Mouse (Mus musculus): ENCODE measurements around the gene Guk1. TPM values are rescaled to one million over a fixed set of nuclear protein-coding genes. Genes with fewer than 3 reads are reported as not detected.
A peak's percentile ranks its signal among the peaks of the same experiment; 100 is the strongest.

The Guk1 gene
- total RNA-seq, 2 experiments from 2014 or later, result 79.4 to 83.8 TPM

DNA sequence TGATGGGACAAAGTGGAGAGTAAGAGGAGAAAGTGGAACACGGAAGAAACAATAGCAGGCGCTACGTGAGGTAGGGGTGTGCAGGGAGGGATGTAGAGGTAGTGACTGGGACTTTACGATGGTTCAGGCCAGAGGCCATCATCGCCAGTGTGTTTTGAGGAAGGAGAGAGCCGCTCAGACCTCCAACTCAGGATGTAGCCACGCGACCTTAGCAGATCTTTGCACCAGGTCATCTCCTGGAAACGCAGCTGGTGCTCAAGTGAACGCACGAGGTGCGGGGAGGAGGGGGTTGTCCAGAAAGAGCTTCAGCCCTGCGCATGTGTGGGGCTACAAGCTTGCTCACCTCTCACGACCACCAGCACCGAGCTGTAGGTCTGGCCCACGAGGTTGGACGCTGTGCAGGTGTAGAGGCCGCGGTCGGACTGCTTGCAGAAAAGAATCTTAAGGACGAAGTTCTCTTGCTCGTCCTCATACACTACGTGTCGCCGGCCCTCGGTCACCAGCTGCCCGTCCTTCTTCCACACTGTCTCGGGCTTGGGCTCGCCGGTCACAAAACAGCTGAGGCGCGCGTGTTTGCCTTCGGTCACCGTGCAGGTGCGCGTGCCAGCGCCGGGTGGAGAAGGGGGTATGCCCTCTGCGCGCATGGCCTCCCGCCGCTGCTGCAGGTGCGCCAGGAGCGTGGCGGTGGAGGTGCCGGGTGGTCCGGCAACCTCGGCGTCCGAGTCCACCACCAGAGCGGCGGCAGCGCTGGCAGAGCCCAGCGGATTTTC lies 56.8 kb downstream of the Guk1 start:
- no peak for DNase-seq
- intact Hi-C loops (cut with DNase I), result no loop called here

DNA sequence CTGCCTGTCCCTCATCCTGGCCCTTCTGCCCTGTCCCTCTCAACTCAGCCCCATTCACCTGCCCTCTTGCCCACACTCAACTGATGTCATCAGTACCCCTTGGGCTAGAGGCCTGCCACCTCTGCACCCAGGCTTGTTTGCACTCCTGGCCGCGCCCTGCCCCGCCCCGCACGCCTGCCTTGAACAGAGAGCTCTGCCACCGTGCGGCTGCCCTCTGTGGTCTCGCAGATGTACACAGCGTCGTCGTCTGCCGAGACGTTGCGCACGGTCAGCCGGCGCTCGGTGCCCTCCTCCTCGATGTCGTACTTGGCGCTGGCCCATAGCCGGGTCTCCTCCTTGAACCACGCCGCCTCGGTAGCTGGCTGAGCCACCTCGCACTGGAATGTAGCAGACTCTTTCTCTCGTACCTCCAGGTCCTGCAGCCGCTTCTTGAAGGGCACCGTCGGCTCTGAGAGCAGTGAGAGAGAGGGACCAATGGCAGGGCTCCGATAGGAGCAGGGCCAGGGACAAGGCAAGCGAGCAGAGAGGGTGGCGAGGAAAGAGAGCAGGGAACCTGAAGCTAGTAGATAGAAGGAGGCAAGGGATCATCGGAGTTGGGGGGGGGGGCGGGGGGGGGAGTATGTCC lies 57.5 kb downstream of the Guk1 start:
- intact Hi-C loops (cut with DNase I), result no loop called here
- DNase-seq, result peak; percentile 19 to 20

Other genes with a start within 250 kb of the Guk1 start
- gene Hist3h2ba, start 243.3 kb downstream of the Guk1 start, total RNA-seq (2021), result 10 to 100 TPM in 1 of 2 experiments, 1 to 10 TPM in 1; 3.9 to 14.1 TPM
- gene Hist3h2a, start 237.5 kb downstream of the Guk1 start, total RNA-seq (2021), result 10 to 100 TPM; 22.0 to 28.0 TPM
- under 1 TPM; 0.10 to 0.19 TPM for gene Trim17, start 237.5 kb downstream of the Guk1 start, total RNA-seq (2021)
- 10 to 100 TPM; 17.6 to 18.1 TPM for gene Trim11, start 214.1 kb downstream of the Guk1 start, total RNA-seq (2021)
- gene Obscn, start 55.8 kb downstream of the Guk1 start, total RNA-seq (2021), result 100 to 1,000 TPM; 506 to 513 TPM
- 10 to 100 TPM; 14.7 to 17.7 TPM for gene Iba57, start 28.5 kb downstream of the Guk1 start, total RNA-seq (2021)
- 1 to 10 TPM; 1.1 TPM for gene Gjc2, start 9.0 kb downstream of the Guk1 start, total RNA-seq (2021)
- 10 to 100 TPM; 91.5 to 95.2 TPM for gene Mrpl55, start 10.3 kb upstream of the Guk1 start, total RNA-seq (2021)
- 1 to 10 TPM; 7.9 to 8.2 TPM for gene 2310033P09Rik, start 16.1 kb upstream of the Guk1 start, total RNA-seq (2021)
- 100 to 1,000 TPM; 273 to 286 TPM for gene Arf1, start 36.1 kb upstream of the Guk1 start, total RNA-seq (2021)
- gene Wnt3a, start 98.5 kb upstream of the Guk1 start, total RNA-seq (2021), result not detected
- 1 to 10 TPM; 4.9 to 5.6 TPM for gene Wnt9a, start 114.7 kb upstream of the Guk1 start, total RNA-seq (2021)
- gene Prss38, start 183.4 kb upstream of the Guk1 start, total RNA-seq (2021), result not detected